Mouse (Mus musculus) bone marrow, adult 2 months (tissue): ENCODE measurements around the gene Cstb. TPM values are rescaled to one million over a fixed set of nuclear protein-coding genes. Genes with fewer than 3 reads are reported as not detected.
A peak's percentile ranks its signal among the peaks of the same experiment; 100 is the strongest.

Source experiments
- H3K27ac ChIP-seq: fragments of 200-500 bp; 2 replicates; pipeline ENCODE4 v1.5.1; 2012; ENCODE audit warnings: low read depth, mild to moderate bottlenecking, control low read depth, inconsistent platforms, low read length; ENCODE audit not compliant: control insufficient read depth, poor library complexity, insufficient read depth
- H3K4me1 ChIP-seq: fragments of 200-500 bp; 2 replicates; pipeline ENCODE4 v1.6.1; 2011; ENCODE audit warnings: low read length; ENCODE audit not compliant: control insufficient read depth, insufficient read depth
- H3K4me3 ChIP-seq: fragments of 200-500 bp; replicated peaks from 2 replicates; pipeline ENCODE3; 2011; ENCODE audit warnings: mild to moderate bottlenecking, low read depth, low read length, control low read depth; ENCODE audit not compliant: control insufficient read depth
- CTCF ChIP-seq: fragments of 200-500 bp; IDR thresholded peaks from 2 replicates; pipeline ENCODE4 v1.5.1; 2011; ENCODE audit warnings: low read length, control low read depth; ENCODE audit not compliant: control insufficient read depth, insufficient read depth
- POLR2A ChIP-seq: fragments of 200-500 bp; IDR thresholded peaks from 2 replicates; pipeline ENCODE4 v1.6.1; 2011; ENCODE audit warnings: low read depth, mild to moderate bottlenecking, control low read depth, low read length, borderline replicate concordance; ENCODE audit not compliant: control insufficient read depth
- WGBS: fragments of 180-500 bp; shearing (Covaris S2); methylation state at CpG from one replicate; pipeline ENCODE4 v1.1.7; 2018; 5-methylcytosine and 5-hydroxymethylcytosine counted together
- polyA plus RNA-seq: library from polyadenylated mRNA; stranded (reverse); fragments of >200 nt; gene quantifications from 2 replicates; pipeline ENCODE4 v1.2.4, GENCODE M21; 2011; ENCODE audit warnings: low replicate concordance; ENCODE audit not compliant: missing spikeins, insufficient read depth, insufficient read length

Gene Cstb
- polyA plus RNA-seq, 1 experiment = 77.8 TPM

GRCm38 (mm10) chr10:78428070-78428469, 2.6 kb downstream of the Cstb start:
- Histone ChIP-seq H3K27ac (no peak overlapping the region), H3K4me1 (no peaks in the 10 kb centered on the region), H3K4me3 (no peak overlapping the region)
- TF ChIP-seq POLR2A (no peak), CTCF (no peak)
- 92% methylated on average over 11 of the region's 11 CpGs for WGBS

- 73% methylated on average over 5 of the region's 5 CpGs for WGBS
- no peak overlapping the region for H3K27ac ChIP-seq
- no peak overlapping the region for H3K4me3 ChIP-seq
- H3K4me1 ChIP-seq = no peaks in the 10 kb centered on the region
- TF ChIP-seq POLR2A = no peak
- no peak for TF ChIP-seq CTCF
These were observed 3.7 kb downstream of the Cstb start for GRCm38 (mm10) chr10:78429180-78429579.

GRCm38 (mm10) chr10:78429776-78430175, 4.3 kb downstream of the Cstb start:
- WGBS = 58% methylated on average over 2 of the region's 2 CpGs
- H3K4me1 ChIP-seq = no peaks in the 10 kb centered on the region
- TF ChIP-seq POLR2A (no peak), CTCF (no peak)

GRCm38 (mm10) chr10:78432853-78433252, 7.4 kb downstream of the Cstb start:
- no peak for TF ChIP-seq POLR2A
- TF ChIP-seq CTCF = no peak
- WGBS = 77% methylated on average over 3 of the region's 3 CpGs

More at GRCm38 (mm10) chr10:78429776-78430175, 4.3 kb downstream of the Cstb start:
- Histone ChIP-seq H3K4me3 (no peak overlapping the region), H3K27ac (no peak overlapping the region)

GRCm38 (mm10) chr10:78438094-78438493, 12.6 kb downstream of the Cstb start:
- 15% methylated on average over 5 of the region's 5 CpGs for WGBS
- H3K4me1 ChIP-seq = no peaks in the 10 kb centered on the region
- no peak overlapping the region for H3K27ac ChIP-seq
- H3K4me3 ChIP-seq = no peak overlapping the region
- TF ChIP-seq CTCF = peak; percentile 94
- no peak for TF ChIP-seq POLR2A

More at GRCm38 (mm10) chr10:78432853-78433252, 7.4 kb downstream of the Cstb start:
- no peak overlapping the region for H3K27ac ChIP-seq
- H3K4me3 ChIP-seq = no peak overlapping the region
- H3K4me1 ChIP-seq = no peaks in the 10 kb centered on the region

GRCm38 (mm10) chr10:78439550-78439949, 14.1 kb downstream of the Cstb start:
- H3K27ac ChIP-seq = no peak overlapping the region
- no peak for TF ChIP-seq POLR2A
- TF ChIP-seq CTCF = peak; percentile 66
- no peaks in the 10 kb centered on the region for H3K4me1 ChIP-seq
- no peak overlapping the region for H3K4me3 ChIP-seq
- WGBS = 61% methylated on average over 5 of the region's 5 CpGs

- no peak overlapping the region for H3K27ac ChIP-seq
- H3K4me3 ChIP-seq = no peak overlapping the region
- 81% methylated on average over 7 of the region's 7 CpGs for WGBS
- TF ChIP-seq POLR2A (no peak), CTCF (no peak)
- no peaks in the 10 kb centered on the region for H3K4me1 ChIP-seq
These were observed 14.5 kb downstream of the Cstb start for GRCm38 (mm10) chr10:78439990-78440389.

- peak; percentile 67 for TF ChIP-seq CTCF
- no peak for TF ChIP-seq POLR2A
- WGBS = 77% methylated on average over 9 of the region's 9 CpGs
These were observed 15.3 kb downstream of the Cstb start for GRCm38 (mm10) chr10:78440812-78441211.

GRCm38 (mm10) chr10:78441606-78442005, 16.1 kb downstream of the Cstb start:
- no peaks in the 10 kb centered on the region for H3K4me1 ChIP-seq
- no peak for TF ChIP-seq POLR2A
- TF ChIP-seq CTCF = no peak
- WGBS = 83% methylated on average over 5 of the region's 5 CpGs
- H3K27ac ChIP-seq = no peak overlapping the region
- no peak overlapping the region for H3K4me3 ChIP-seq

More at GRCm38 (mm10) chr10:78440812-78441211, 15.3 kb downstream of the Cstb start:
- H3K4me1 ChIP-seq = no peaks in the 10 kb centered on the region
- no peak overlapping the region for H3K27ac ChIP-seq
- no peak overlapping the region for H3K4me3 ChIP-seq
